Mouse (Mus musculus) gastrocnemius, postnatal 14 days (tissue): ENCODE measurements at regions not wholly inside any gene's neighbourhood (a gene's known extent, or its start where the extent isn't known, plus 50 kb on each side); places are given as distances from the start of the nearest gene placed in this dataset.

Experiments
- DNase-seq: peaks from one replicate; pipeline ENCODE4 v3.0.0; 2021; ENCODE audit warnings: mixed read lengths
- intact Hi-C: fragments of 180-260 bp; cut with DNase I; formaldehyde crosslinking; loops from one replicate; pipeline ENCODE4 v1.15.1; 2025; ENCODE audit warnings: low total_unique reads

DNA sequence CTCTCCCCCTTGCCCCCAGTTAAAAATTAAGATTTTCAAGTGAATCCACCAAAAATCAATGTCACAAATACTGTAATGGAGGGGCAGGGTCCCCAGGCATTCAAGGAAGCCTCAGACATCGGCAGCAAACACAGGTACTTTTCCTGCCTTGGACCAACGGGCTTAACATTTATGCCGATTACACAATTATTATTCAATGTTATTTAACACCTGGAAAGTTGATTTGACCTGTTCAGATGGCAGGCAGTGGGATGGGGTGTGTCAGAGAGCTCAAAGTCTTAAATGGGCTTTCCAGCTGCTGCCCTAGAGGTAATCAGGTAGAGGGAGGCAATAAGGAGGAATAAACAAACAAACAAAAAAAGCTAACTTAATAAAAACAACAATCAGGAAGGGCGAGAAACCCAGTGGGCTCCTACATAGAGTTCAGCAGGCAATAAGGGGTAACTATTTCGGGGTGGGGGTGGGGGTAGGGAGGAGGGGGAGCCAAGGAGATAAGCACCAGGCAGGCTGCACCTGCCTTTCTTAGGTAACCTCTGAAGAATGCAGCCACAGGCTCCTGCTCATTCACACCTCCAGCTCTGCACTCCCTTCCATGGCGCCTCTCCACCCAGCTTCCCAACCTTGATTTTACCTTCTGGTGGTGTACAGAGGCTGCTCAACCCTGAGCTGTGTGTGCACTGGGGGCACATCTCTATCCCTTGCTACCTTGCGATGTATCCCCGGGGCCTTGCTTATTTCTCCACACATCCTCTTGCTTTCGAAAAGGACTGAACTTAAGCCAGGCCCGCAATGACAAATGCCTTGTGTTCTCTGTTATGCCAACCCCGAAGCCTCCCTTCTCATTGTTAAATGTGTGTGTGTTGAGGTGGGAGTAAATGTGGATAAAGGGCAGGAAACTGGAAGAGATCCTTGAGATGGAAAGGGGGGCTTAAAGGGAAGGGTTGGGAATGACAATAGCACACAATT is 168.9 kb upstream of the Id2 start:
- intact Hi-C loops = no loop called here

DNA sequence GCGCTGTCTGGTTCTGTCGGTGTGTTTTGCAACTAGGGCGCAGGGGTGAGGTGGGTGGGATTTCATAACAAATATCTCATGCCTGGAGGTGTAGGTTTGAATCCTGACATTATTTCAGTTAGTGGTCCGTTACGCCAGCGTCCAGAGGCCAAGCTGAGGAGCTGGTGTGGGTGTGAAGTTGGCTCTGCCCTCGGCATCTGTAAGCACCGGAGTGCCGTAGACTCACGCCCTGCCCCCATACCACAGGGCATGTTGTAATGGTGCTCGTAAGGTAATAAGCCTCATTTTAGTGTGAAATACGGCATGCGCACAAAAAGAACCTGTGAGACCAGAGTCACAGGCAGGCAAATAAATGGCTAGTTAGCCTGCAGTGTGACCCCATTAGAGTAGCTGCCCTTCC is 168.1 kb upstream of the Id2 start:
- intact Hi-C loops = no loop called here
- DNase-seq = no peak

More for the DNA sequence above, 168.9 kb upstream of the Id2 start:
- DNase-seq = no peak

GRCm38 (mm10) chr12:25264408-25264807 is 167.5 kb upstream of the Id2 start:
- intact Hi-C loops = no loop called here
- no peak for DNase-seq

DNA sequence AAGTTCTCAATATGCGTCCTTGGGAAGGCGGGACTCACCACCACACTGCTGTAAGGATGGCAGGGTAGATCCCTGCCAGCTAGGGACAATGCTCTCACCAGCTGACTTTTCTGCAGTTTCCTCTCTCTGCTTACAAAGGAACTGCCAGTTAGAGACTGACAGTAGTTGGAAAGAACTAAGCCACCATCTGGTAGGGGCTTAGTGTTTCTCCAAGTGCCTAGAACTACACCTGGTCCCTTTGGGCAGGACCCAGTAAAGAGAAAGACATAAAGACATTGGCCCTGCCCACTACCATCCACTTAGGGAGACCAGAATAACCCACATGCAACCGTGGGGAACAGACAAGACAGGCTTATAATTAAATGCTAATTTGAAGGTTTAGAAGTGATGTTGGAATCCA is 165.5 kb upstream of the Id2 start:
- intact Hi-C loops = no loop called here
- no peak for DNase-seq

- intact Hi-C loops = no loop called here
- DNase-seq = no peak
These were observed 162.2 kb upstream of the Id2 start for GRCm38 (mm10) chr12:25259123-25259522.

- intact Hi-C loops = no loop called here
These were observed 159.3 kb upstream of the Id2 start for GRCm38 (mm10) chr12:25256268-25256667.

DNA sequence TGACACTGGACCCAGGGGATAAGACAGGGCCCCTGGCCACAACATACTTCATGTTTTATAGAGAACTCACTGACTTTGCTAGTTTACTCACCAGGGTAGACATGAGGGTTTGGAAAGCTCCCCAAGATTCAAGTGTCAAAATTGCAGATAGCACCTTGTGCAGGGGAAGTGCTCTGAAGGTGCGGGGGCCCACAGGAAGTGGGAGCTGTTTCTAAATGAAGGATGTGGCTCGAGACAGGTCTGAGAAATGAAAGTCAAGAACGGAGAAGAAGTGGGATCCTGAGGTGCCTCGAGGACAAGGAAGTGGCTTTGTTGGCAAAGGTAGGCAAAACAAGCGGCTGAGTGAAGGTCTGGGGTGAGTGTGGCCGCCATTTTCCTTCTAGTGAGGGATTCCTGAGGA is 157.8 kb upstream of the Id2 start:
- intact Hi-C loops = no loop called here
- DNase-seq = no peak

More at GRCm38 (mm10) chr12:25256268-25256667, 159.3 kb upstream of the Id2 start:
- no peak for DNase-seq

DNA sequence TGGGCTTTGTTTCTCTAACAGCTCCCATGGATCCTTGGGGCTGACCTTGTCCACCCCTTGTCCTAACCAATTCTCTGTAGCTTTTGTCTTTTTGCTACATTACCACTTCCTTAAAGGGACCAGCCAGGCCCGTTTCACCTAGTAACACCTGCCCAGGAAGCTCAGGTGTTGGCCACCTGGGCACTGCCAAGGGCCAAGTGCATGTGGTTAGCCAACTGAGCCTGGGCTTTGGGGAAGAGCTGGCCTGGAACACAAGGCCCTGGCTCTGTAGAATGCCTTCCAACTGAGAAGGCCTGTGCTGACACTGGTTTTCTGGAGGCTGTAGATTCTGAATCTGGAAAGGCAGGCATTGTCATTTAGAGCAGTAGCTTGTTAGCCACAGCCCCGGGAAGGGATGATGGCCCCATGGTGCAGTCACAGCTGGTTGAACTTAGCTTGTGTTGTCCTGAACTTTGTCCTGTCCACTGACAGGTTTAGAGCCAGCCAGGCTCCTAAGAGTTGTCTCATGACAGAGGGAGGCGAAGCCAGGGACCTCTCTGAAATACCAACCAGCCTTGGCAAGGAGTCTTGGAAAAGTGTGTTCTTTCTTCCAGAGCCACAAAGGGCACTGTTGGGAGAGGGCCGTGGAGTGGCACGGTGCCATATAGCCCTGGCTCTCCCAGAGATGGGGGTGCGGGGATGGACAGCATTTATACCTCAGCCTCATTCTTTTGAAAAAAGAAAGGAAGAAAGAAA is 156.0 kb upstream of the Id2 start:
- intact Hi-C loops = no loop called here
- DNase-seq = no peak

DNA sequence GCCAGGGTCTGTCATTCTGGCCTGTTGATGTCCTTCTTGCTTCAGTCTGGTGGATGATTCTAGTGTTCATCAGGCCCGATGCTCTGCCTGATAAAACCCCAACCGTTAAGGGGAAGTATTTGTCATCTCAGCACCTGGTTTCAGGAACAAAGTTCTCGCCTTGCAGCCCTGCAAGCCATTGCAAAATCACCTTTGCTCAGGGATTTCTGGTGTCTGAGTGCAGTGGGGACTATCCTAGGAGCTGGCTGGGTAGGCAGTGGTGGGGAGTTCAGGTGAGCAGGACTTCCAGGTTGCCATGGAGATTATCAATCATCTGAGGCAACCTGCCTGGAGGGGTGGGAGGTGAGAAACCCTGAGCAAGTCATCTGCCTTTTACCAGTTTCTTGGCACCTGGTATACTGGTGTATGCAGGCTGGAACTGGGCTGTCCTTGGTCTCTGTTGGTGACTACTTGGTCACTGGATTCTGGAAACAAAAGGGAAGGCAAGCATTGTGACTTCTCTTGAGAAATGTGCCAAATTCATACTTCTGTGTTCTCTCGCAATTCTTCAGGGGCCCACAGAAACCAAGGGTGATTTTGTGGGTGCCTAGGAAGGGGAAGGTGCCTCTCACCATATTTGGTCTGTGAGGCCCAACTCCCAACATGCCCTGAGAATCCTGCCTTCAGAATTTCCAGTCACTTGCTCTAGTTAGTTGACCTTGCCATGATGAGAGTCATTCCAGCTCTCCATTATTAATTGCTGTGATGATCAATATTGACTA is 154.7 kb upstream of the Id2 start:
- intact Hi-C loops = no loop called here
- DNase-seq = no peak

DNA sequence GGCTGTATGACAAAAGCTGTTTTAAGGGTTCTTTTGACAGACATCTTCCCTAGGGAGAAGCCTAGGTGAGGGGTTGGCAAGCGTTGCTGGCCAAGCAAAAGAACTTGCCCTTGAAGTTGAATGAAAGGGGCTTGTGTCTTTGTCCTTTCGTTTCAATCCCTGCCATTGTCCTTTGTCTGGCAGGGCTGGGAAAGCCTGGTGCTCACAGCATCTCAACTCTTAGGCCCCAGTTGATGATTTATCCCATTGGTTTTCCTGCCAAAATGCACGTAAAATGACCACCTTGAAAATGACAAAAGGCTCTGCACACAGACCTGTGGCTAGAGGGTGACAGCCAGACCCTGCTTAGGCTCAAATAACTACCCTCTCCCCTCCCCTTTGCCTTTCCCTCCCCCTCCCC is 153.9 kb upstream of the Id2 start:
- intact Hi-C loops = no loop called here
- DNase-seq = no peak

DNA sequence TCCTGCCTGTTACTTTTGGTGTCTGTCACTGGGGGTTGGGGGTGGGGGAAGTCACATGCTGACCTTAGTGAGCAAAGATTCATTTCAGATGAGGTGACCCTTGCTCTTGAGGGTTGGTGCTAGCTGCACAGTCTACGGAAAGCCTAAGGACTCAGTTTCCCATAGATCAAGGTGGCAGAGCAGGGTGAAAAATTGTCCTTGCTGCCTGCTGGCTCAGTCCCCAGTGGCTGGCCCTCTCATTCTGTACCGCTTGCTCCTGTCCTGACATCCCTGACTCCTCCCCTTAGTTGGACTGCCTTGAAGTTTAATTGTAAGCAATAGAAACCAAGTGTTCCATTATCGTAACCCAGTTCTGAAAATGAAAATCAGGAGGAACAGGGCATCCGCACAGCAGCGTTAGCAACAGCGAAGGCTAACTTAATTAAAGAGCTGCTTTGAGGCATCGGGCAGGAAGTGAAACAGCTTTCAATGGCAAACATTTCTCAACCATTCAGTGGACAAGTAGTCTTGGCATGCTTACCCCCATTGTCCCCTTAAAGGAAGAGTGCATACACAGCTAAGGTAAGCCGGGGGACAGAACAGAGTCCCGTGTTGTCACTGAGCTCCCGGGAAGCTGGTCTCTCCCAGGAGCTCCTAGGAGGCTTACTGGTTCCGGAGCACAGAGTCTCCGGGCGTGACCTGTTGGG is 151.9 kb upstream of the Id2 start:
- intact Hi-C loops = no loop called here
- DNase-seq = no peak

- intact Hi-C loops = no loop called here
These were observed 149.6 kb upstream of the Id2 start for GRCm38 (mm10) chr12:25246566-25246965.

GRCm38 (mm10) chr12:25245661-25246060 is 148.7 kb upstream of the Id2 start:
- DNase-seq = no peak
- intact Hi-C loops = no loop called here

More at GRCm38 (mm10) chr12:25246566-25246965, 149.6 kb upstream of the Id2 start:
- DNase-seq = no peak

DNA sequence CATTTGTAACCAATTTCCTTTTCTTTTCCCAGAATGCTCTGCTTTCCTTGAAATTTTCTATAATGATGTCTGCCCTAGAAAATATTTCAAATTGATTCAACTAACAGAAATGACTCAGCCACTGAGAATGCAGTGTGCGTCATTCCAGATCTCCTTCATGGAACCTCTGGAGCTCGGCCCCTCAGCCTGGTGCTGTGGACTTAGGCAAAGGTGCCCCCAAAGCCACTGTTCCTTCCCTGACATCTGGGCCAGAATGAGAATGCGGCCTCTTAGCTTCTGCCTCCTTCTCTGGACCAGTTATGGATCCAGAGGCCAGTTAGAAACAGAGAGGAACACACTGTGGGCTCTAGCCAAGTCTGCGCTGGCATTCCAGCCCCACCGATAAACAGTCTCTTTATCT is 148.3 kb upstream of the Id2 start:
- intact Hi-C loops = no loop called here
- DNase-seq = no peak

- DNase-seq = no peak
- intact Hi-C loops = no loop called here
These were observed 147.7 kb upstream of the Id2 start for GRCm38 (mm10) chr12:25244666-25245065.

DNA sequence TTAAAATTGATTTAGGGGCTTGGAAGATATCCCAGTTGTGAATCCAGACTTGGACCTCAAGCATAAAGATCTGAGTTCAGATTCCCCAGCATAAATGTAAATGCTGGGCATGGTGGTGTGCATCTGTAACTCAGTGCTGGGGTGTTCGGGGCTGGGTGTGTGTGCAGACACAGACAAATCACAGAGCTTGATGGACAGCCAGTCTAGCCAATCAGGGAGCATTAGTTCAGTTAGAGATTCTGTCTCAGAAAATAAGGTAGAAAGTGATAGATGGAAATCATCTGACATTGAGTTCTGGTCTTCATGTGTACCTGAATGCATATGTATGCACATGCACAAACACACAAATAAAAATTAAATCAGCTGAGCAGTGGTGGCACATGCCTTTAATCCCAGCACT is 147.0 kb upstream of the Id2 start:
- intact Hi-C loops = no loop called here
- DNase-seq = no peak

GRCm38 (mm10) chr12:25242369-25242768 is 145.4 kb upstream of the Id2 start:
- intact Hi-C loops = no loop called here
- no peak for DNase-seq

- DNase-seq = no peak
- intact Hi-C loops = no loop called here
These were observed 144.7 kb upstream of the Id2 start for GRCm38 (mm10) chr12:25241675-25242074.

DNA sequence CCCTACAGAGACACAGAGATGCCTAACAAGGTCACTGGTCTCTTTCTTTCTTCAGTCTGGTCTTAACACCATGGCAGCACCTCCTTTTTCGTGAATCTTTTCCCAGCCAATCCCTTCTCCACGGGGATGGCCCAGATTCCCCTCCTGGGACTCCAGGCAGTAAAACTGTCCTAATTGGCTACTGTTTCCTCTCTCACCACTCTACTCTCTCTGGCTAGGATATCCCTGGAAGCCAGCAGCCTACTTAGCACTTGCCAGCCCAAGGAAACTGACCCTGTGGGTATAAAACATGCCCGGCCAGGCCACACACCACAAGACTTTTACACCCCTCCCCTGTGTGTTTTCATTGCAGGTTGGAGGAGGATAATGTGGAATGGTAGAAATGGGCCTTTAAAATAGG is 143.9 kb upstream of the Id2 start:
- intact Hi-C loops = no loop called here
- no peak for DNase-seq

DNA sequence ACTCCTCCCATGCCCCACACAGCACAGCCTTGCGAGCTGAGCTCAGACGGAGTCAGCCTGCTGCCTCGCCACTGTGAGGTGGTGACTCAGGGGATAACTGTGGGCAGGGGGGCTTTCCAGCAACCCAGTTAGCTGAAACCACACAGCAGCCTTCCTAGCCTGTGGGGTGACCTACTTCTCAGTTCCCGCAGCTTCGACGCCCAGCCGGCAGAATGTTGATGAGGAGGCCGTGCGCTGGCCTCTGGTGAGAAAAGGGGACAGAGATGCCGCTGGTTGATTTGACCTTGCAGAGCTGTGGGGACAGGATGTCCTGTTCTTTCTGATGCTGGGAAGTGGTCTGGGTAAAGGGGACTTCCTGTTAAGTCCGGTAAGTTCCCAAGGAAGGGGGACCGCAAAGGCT is 143.2 kb upstream of the Id2 start:
- no peak for DNase-seq
- intact Hi-C loops = no loop called here
